Mouse (Mus musculus) fat pad, adult 2 months (tissue): Measurements from ENCODE around the gene Gm6676.
"Not testable (repeated sequence)": the region's sequence is repeated elsewhere in the genome, so short reads cannot be mapped to it uniquely, and the experiment has no call there.

Experiments
- DNase-seq: peaks from one replicate; pipeline ENCODE4 v3.0.0-alpha.2; 2011; ENCODE audit warnings: low read depth, low spot score; ENCODE audit errors: extremely low read depth

The Gm6676 gene

DNA sequence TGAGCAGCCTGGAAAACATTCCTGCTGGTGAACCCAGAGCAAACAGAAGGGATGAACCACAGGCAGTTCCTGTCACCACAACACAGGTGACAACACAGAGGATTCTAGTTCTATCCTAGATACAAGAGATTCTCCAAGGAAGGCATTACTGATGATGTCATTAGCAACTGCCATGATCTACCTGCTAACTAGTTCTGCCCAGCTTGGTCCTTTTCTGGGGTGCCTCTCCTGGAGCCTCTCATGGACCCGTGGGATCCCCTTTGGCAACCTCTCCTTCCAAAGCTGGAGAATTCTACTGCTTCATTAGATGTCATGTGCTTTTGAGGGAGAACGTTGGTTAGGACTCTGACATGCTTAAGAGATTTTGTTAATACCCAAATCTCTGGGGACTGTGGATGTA is at the start of gene Gm6676:
Gene Gm6676 (minus strand): TSS at position 101 of the 400 bp plus-strand sequence.
- DNase-seq, result not testable (repeated sequence)

DNA sequence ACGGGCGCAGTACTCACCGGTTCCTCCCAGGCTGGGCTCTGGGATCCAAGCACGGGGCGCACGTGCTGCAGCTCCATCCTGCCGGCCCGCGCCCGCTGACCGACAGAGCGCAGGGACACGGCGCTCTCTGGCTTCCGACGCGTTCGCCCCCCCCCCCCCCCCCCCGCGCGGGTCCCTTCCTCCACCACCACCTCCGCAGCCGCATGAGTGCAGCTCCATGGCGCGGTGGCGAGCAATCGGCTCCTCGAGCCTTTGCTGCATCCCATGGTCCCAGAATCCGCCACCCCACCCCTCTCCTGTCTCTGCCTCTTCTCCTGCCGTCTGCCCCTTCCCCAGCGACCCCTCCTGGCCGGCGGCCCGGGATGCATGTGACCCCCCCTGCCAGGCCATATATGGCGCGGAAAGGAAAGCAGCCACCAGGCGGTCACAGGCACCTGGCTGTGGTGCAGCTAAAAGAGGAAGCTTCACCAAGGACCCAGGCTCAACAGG is 49.3 kb upstream of the Gm6676 start, which contains the start of gene Gm3512:
Gene Gm3512 (minus strand): TSS at position 51 of the 489 bp plus-strand sequence.
- DNase-seq, result not testable (repeated sequence)

DNA sequence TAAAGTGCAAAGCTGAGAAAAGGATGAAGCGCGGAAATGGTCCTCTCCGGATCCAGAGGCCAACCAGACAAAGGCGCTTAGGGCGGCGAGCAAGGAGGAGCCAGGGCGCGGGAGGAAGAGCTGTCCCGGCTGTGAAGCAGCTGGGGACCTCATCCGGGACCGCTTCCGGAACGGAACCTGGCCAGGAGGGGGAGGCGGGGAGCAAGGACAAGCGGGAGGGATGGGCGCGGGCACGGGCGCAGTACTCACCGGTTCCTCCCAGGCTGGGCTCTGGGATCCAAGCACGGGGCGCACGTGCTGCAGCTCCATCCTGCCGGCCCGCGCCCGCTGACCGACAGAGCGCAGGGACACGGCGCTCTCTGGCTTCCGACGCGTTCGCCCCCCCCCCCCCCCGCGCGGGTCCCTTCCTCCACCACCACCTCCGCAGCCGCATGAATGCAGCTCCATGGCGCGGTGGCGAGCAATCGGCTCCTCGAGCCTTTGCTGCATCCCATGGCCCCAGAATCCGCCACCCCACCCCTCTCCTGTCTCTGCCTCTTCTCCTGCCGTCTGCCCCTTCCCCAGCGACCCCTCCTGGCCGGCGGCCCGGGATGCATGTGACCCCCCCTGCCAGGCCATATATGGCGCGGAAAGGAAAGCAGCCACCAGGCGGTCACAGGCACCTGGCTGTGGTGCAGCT is 19.9 kb downstream of the Gm6676 start:
- DNase-seq, result not testable (repeated sequence)

DNA sequence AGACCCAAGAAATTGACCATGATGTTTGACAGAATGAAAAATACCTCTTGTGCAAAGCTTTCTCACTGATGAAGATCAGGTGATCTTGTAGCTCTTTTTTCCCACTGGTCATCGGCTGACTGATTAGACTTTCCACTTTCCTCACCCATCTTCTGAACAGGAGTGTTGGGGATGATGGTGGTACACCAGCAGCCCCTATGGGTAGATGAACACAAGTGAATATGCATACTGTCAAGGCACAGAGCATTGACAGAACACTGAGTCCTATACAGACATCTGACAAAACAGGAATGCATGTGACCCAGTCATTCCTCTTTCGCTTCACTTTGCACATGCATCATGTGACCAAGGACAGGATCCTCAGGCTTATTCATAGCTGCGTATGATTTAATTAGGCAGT is 24.7 kb downstream of the Gm6676 start, which contains the start of gene Gm3696:
Gene Gm3696 (minus strand): TSS at position 101 of the 400 bp plus-strand sequence.
- not testable (repeated sequence) for DNase-seq
